Mouse (Mus musculus): ENCODE results near the gene Foxl1.

GRCm38 (mm10) chr8:121080361-121081090 is 47.2 kb upstream of the Foxl1 start:
- TF ChIP-seq POLR2A (IDR thresholded peaks at IDR 0.05; ENCODE audit: low read depth, low read length) (no peak), CTCF (IDR thresholded peaks at IDR 0.05; ENCODE audit: extremely low read depth, insufficient read length, insufficient replicate concordance, low read depth, low read length) (no peak)
